Mouse (Mus musculus) liver, adult 2 months (tissue): Measurements from ENCODE around the gene Bbx.

Experiments
- CTCF ChIP-seq: fragments of 200-500 bp; IDR thresholded peaks from 2 replicates; pipeline ENCODE4 v1.5.1; 2011; ENCODE audit warnings: low read depth, low read length, control low read depth
- POLR2A ChIP-seq: fragments of 200-500 bp; IDR thresholded peaks from 2 replicates; pipeline ENCODE4 v1.6.1; 2011; ENCODE audit warnings: low read length, control low read depth; ENCODE audit not compliant: insufficient read depth; ENCODE audit errors: extremely low read depth

GRCm38 (mm10) chr16:50200214-50200613 is 232.0 kb downstream of the Bbx start:
- TF ChIP-seq CTCF (no peak), POLR2A (no peak)
